Mouse (Mus musculus) urinary bladder, adult 2 months (tissue): ENCODE results near the gene Sik3. TPM values are rescaled to one million over a fixed set of nuclear protein-coding genes. Genes with fewer than 3 reads are reported as not detected.

Experiments used
- DNase-seq: peaks from one replicate; pipeline ENCODE4 v3.0.0; 2022; ENCODE audit warnings: low spot score
- polyA plus RNA-seq: library from polyadenylated mRNA; depleted of rRNA; stranded (reverse); fragments of >200 nt; gene quantifications from 2 replicates; pipeline ENCODE4 v1.2.3, GENCODE M21; 2012; rRNA removed

Gene Sik3
- polyA plus RNA-seq, 1 experiment, result 9.7 TPM

- no peak for DNase-seq
Observed at GRCm38 (mm10) chr9:46270782-46271181, 258.2 kb downstream of the Sik3 start.

GRCm38 (mm10) chr9:46272070-46272469 lies 259.4 kb downstream of the Sik3 start:
- no peak for DNase-seq

DNA sequence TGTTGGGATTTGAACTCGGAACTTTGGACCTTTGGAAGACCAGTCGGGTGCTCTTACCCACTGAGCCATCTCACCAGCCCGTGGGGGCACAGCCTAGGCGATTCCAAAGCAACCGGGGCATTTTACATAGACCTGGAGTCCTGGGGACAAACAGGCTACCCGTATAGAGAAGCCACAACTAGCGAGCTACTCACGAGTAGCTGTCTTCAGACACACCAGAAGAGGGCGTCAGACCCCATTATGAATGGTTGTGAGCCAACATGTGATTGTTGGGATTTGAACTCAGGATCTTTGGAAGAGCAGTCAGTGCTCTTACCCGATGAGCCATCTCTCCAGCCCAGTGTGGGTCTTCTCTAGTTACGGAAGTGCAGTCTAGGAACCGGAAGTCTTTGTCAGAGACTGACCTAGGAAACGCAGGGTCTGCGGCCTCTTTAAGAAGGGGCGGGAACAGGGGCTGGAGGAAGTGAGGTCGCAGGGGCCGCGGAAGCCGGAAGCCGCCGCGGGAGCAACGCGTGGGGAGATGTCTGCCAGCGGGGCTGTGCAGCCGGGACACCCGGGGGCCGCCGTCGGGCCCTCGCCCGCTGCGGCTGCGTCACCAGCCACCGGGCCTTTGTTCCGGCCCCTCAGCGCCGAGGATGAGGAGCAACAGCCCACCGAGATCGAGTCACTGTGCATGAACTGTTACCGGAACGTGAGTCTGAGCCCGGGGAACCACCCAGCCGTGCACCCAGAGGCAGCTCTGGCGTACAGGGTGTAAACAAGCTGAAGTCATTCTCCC lies 260.2 kb downstream of the Sik3 start, which contains the start of gene Zpr1:
Gene Zpr1, plus strand, starts transcription at position 388 of the 778 bp plus-strand sequence.
- DNase-seq, result peak; percentile 78

Other genes with a start within 250 kb of the Sik3 start
- gene Cep164, start 184.1 kb upstream of the Sik3 start, polyA plus RNA-seq, result 28.5 and 31.6 TPM in 2 replicates
- gene Bace1, start 174.2 kb upstream of the Sik3 start, polyA plus RNA-seq, result 25.3 and 31.7 TPM in 2 replicates
- 22.0 and 22.4 TPM in 2 replicates for gene Pcsk7, start 106.3 kb upstream of the Sik3 start, polyA plus RNA-seq
- gene Rnf214, start 105.9 kb upstream of the Sik3 start, polyA plus RNA-seq, result 15.2 and 18.5 TPM in 2 replicates
- 8,790 and 9,672 TPM in 2 replicates for gene Tagln, start 76.8 kb upstream of the Sik3 start, polyA plus RNA-seq
- gene Sidt2, start 57.6 kb upstream of the Sik3 start, polyA plus RNA-seq, result 102 and 121 TPM in 2 replicates
- 42.7 and 45.4 TPM in 2 replicates for gene Pafah1b2, start 130 bp upstream of the Sik3 start, polyA plus RNA-seq
- gene Apoa1, start 215.8 kb downstream of the Sik3 start, polyA plus RNA-seq, result 0.51 and 0.87 TPM in 2 replicates
- 0.34 and 0.68 TPM in 2 replicates for gene Apoc3, start 222.8 kb downstream of the Sik3 start, polyA plus RNA-seq
- 0.04 TPM in 1 of 2 replicates, not detected in the other for gene Apoa4, start 227.9 kb downstream of the Sik3 start, polyA plus RNA-seq